Mouse (Mus musculus) forebrain, embryonic 14.5 days (tissue): ENCODE measurements around the gene Plekho1. TPM values are rescaled to one million over a fixed set of nuclear protein-coding genes. Genes with fewer than 3 reads are reported as not detected.

Source experiments
- ATAC-seq: fragments of 200-750 bp; cut with Nextera tagmentation; 2 replicates; pipeline ENCODE4 v1.8.0; 2017; ENCODE audit warnings: mild to moderate bottlenecking, moderate library complexity
- DNase-seq: peaks from one replicate; pipeline ENCODE4 v3.0.0-alpha.2; 2015; ENCODE audit warnings: low spot score
- H3K27ac ChIP-seq: fragments of 300-500 bp; sonication (generic); 2 replicates; pipeline ENCODE4 v1.5.1; 2014; ENCODE audit warnings: low read depth, mild to moderate bottlenecking, control low read depth, low read length, moderate library complexity
- H3K27me3 ChIP-seq: fragments of 300-500 bp; sonication (generic); replicated peaks from 2 replicates; pipeline ENCODE4 v1.6.1; 2014; ENCODE audit warnings: low read length, control low read depth, mixed read lengths; ENCODE audit not compliant: control insufficient read depth, insufficient read depth
- H3K36me3 ChIP-seq: fragments of 300-500 bp; sonication (generic); 2 replicates; pipeline ENCODE4 v1.6.1; 2014; ENCODE audit warnings: low read length, control low read depth; ENCODE audit not compliant: control insufficient read depth, insufficient read depth
- H3K4me1 ChIP-seq: fragments of 300-500 bp; sonication (generic); 2 replicates; pipeline ENCODE4 v1.6.1; 2014; ENCODE audit warnings: antibody characterized with exemption, low read length, control low read depth; ENCODE audit not compliant: control insufficient read depth, insufficient read depth
- H3K4me2 ChIP-seq: fragments of 300-500 bp; sonication (generic); 2 replicates; pipeline ENCODE4 v1.6.1; 2014; ENCODE audit warnings: mild to moderate bottlenecking, control low read depth, low read length
- H3K4me3 ChIP-seq: fragments of 300-500 bp; sonication (generic); 2 replicates; pipeline ENCODE4 v1.5.1; 2014; ENCODE audit warnings: low read depth, low read length, control low read depth
- H3K9ac ChIP-seq: fragments of 300-500 bp; sonication (generic); 2 replicates; pipeline ENCODE4 v1.6.1; 2014; ENCODE audit warnings: mild to moderate bottlenecking, low read length, control low read depth, moderate library complexity
- H3K9me3 ChIP-seq: fragments of 300-500 bp; sonication (generic); replicated peaks from 2 replicates; pipeline ENCODE4 v1.6.1; 2016; ENCODE audit warnings: low read length, control low read depth, mixed read lengths; ENCODE audit not compliant: control insufficient read depth
- WGBS: fragments of 180-500 bp; shearing (Covaris S2); extraction: QIAGEN DNeasy Blood & Tissue Kit; methylation state at CpG from one replicate; pipeline ENCODE4 v1.1.7; 2014; 5-methylcytosine and 5-hydroxymethylcytosine counted together
- polyA plus RNA-seq: library from polyadenylated mRNA; unstranded; fragments of >200 nt; fragmentation: Nextera tagmentation; extraction: Ambion mirVana; gene quantifications from 2 replicates; pipeline ENCODE4 v1.2.1, GENCODE M21; 2014

Gene Plekho1
- polyA plus RNA-seq, 1 experiment from 2014 or later, result 67.4 TPM

GRCm38 (mm10) chr3:96033046-96033445, 37.2 kb upstream of the Plekho1 start:
- Histone ChIP-seq H3K9ac (no peak overlapping the region), H3K9me3 (no peaks in the 10 kb centered on the region), H3K27ac (no peak overlapping the region), H3K4me1 (no peaks in the 10 kb centered on the region), H3K4me3 (no peak overlapping the region), H3K27me3 (no peaks in the 10 kb centered on the region), H3K36me3 (peaks cover 42% of the 10 kb centered on the region), H3K4me2 (no peak overlapping the region)
- ATAC-seq, result no peak
- no peak for DNase-seq
- 75% methylated on average over 4 of the region's 4 CpGs for WGBS

- DNase-seq, result no peak
- H3K27me3 ChIP-seq, result no peaks in the 10 kb centered on the region
- H3K36me3 ChIP-seq, result peaks cover 42% of the 10 kb centered on the region
- no peak overlapping the region for H3K27ac ChIP-seq
- H3K4me2 ChIP-seq, result no peak overlapping the region
- H3K9ac ChIP-seq, result no peak overlapping the region
- H3K9me3 ChIP-seq, result no peaks in the 10 kb centered on the region
- WGBS, result 92% methylated on average over 6 of the region's 6 CpGs
- ATAC-seq, result no peak
- H3K4me3 ChIP-seq, result no peak overlapping the region
- no peaks in the 10 kb centered on the region for H3K4me1 ChIP-seq
Measured at GRCm38 (mm10) chr3:96032652-96033017, 36.8 kb upstream of the Plekho1 start.

GRCm38 (mm10) chr3:96031991-96032651, 36.3 kb upstream of the Plekho1 start:
- ATAC-seq (no peak), DNase-seq (no peak)
- Histone ChIP-seq H3K4me2 (no peak overlapping the region), H3K9ac (no peak overlapping the region), H3K9me3 (no peaks in the 10 kb centered on the region), H3K4me1 (no peaks in the 10 kb centered on the region), H3K36me3 (peaks cover 42% of the 10 kb centered on the region), H3K4me3 (no peak overlapping the region), H3K27ac (no peak overlapping the region), H3K27me3 (no peaks in the 10 kb centered on the region)
- 81% methylated on average over 6 of the region's 6 CpGs for WGBS

GRCm38 (mm10) chr3:96029766-96030165, 34.0 kb upstream of the Plekho1 start:
- Histone ChIP-seq H3K27me3 (no peaks in the 10 kb centered on the region), H3K27ac (no peak overlapping the region), H3K4me3 (no peak overlapping the region), H3K4me1 (no peaks in the 10 kb centered on the region), H3K9ac (no peak overlapping the region), H3K9me3 (no peaks in the 10 kb centered on the region), H3K4me2 (no peak overlapping the region), H3K36me3 (peaks cover 41% of the 10 kb centered on the region)
- DNase-seq (no peak), ATAC-seq (no peak)
- WGBS, result 91% methylated on average over 11 of the region's 11 CpGs

- no peaks in the 10 kb centered on the region for H3K9me3 ChIP-seq
- no peaks in the 10 kb centered on the region for H3K27me3 ChIP-seq
- no peaks in the 10 kb centered on the region for H3K4me1 ChIP-seq
- ATAC-seq (no peak), DNase-seq (no peak)
- no peak overlapping the region for H3K4me2 ChIP-seq
- H3K9ac ChIP-seq, result no peak overlapping the region
- 86% methylated on average over 3 of the region's 3 CpGs for WGBS
- peaks cover 38% of the 10 kb centered on the region for H3K36me3 ChIP-seq
- no peak overlapping the region for H3K4me3 ChIP-seq
- H3K27ac ChIP-seq, result no peak overlapping the region
Measured at GRCm38 (mm10) chr3:96029336-96029735, 33.5 kb upstream of the Plekho1 start.

GRCm38 (mm10) chr3:96027875-96028274, 32.1 kb upstream of the Plekho1 start:
- Histone ChIP-seq H3K27ac (no peak overlapping the region), H3K9ac (no peak overlapping the region), H3K9me3 (no peaks in the 10 kb centered on the region), H3K4me1 (no peaks in the 10 kb centered on the region), H3K36me3 (peaks cover 31% of the 10 kb centered on the region), H3K4me3 (no peak overlapping the region), H3K4me2 (no peak overlapping the region), H3K27me3 (no peaks in the 10 kb centered on the region)
- DNase-seq, result no peak
- ATAC-seq, result no peak
- WGBS, result 74% methylated on average over 1 of the region's 1 CpGs

- ATAC-seq, result no peak
- 88% methylated on average over 1 of the region's 1 CpGs for WGBS
- H3K4me2 ChIP-seq, result no peak overlapping the region
- DNase-seq, result no peak
- H3K9me3 ChIP-seq, result no peaks in the 10 kb centered on the region
- H3K4me3 ChIP-seq, result no peak overlapping the region
- H3K27me3 ChIP-seq, result no peaks in the 10 kb centered on the region
- H3K9ac ChIP-seq, result no peak overlapping the region
- H3K36me3 ChIP-seq, result peaks cover 24% of the 10 kb centered on the region
- H3K27ac ChIP-seq, result no peak overlapping the region
- no peaks in the 10 kb centered on the region for H3K4me1 ChIP-seq
Measured at GRCm38 (mm10) chr3:96027145-96027544, 31.3 kb upstream of the Plekho1 start.

GRCm38 (mm10) chr3:96021421-96022128, 25.8 kb upstream of the Plekho1 start:
- Histone ChIP-seq H3K36me3 (peaks cover 10% of the 10 kb centered on the region), H3K4me3 (no peak overlapping the region), H3K4me2 (no peak overlapping the region), H3K9me3 (no peaks in the 10 kb centered on the region), H3K27ac (no peak overlapping the region), H3K4me1 (no peaks in the 10 kb centered on the region), H3K9ac (no peak overlapping the region), H3K27me3 (no peaks in the 10 kb centered on the region)
- ATAC-seq (no peak), DNase-seq (no peak)
- WGBS, result 77% methylated on average over 5 of the region's 5 CpGs

- no peak overlapping the region for H3K4me3 ChIP-seq
- H3K27ac ChIP-seq, result no peak overlapping the region
- H3K27me3 ChIP-seq, result no peaks in the 10 kb centered on the region
- ATAC-seq (no peak), DNase-seq (no peak)
- H3K9ac ChIP-seq, result no peak overlapping the region
- H3K4me2 ChIP-seq, result no peak overlapping the region
- H3K9me3 ChIP-seq, result no peaks in the 10 kb centered on the region
- H3K36me3 ChIP-seq, result peaks cover 10% of the 10 kb centered on the region
- H3K4me1 ChIP-seq, result no peaks in the 10 kb centered on the region
- 88% methylated on average over 1 of the region's 1 CpGs for WGBS
Measured at GRCm38 (mm10) chr3:96020735-96021134, 24.9 kb upstream of the Plekho1 start.
